Mouse (Mus musculus) neural tube, embryonic 13.5 days (tissue): ENCODE data around the gene Serpinh1. TPM values are rescaled to one million over a fixed set of nuclear protein-coding genes. Genes with fewer than 3 reads are reported as not detected.

ENCODE experiments used
- ATAC-seq: fragments of 200-750 bp; cut with Nextera tagmentation; 2 replicates; pipeline ENCODE4 v1.8.0; 2017; ENCODE audit warnings: low read depth, mild to moderate bottlenecking, moderate TSS enrichment, moderate library complexity
- H3K27ac ChIP-seq: fragments of 300-500 bp; sonication (generic); replicated peaks from 2 replicates; pipeline ENCODE4 v1.5.1; 2015; ENCODE audit warnings: moderate library complexity, mild to moderate bottlenecking, inconsistent platforms
- H3K27me3 ChIP-seq: fragments of 300-500 bp; sonication (generic); 2 replicates; pipeline ENCODE4 v1.6.1; 2015; ENCODE audit warnings: mild to moderate bottlenecking, inconsistent platforms
- H3K36me3 ChIP-seq: fragments of 300-500 bp; sonication (generic); 2 replicates; pipeline ENCODE4 v1.6.1; 2015; ENCODE audit warnings: mild to moderate bottlenecking, inconsistent platforms
- H3K4me1 ChIP-seq: fragments of 300-500 bp; sonication (generic); replicated peaks from 2 replicates; pipeline ENCODE4 v1.6.1; 2015; ENCODE audit warnings: inconsistent platforms
- H3K4me2 ChIP-seq: fragments of 300-500 bp; sonication (generic); 2 replicates; pipeline ENCODE4 v1.6.1; 2015; ENCODE audit warnings: inconsistent platforms, mild to moderate bottlenecking, moderate library complexity
- H3K4me3 ChIP-seq: fragments of 300-500 bp; sonication (generic); 2 replicates; pipeline ENCODE4 v1.5.1; 2015; ENCODE audit warnings: mild to moderate bottlenecking, inconsistent platforms
- H3K9ac ChIP-seq: fragments of 300-500 bp; sonication (generic); 2 replicates; pipeline ENCODE4 v1.6.1; 2015; ENCODE audit warnings: moderate library complexity, mild to moderate bottlenecking, inconsistent platforms
- H3K9me3 ChIP-seq: fragments of 300-500 bp; sonication (generic); 2 replicates; pipeline ENCODE4 v1.6.1; 2016; ENCODE audit warnings: inconsistent platforms
- WGBS: fragments of 180-500 bp; shearing (Covaris S2); methylation state at CpG from one replicate; pipeline ENCODE4 v1.1.7; 2015; 5-methylcytosine and 5-hydroxymethylcytosine counted together
- polyA plus RNA-seq: library from polyadenylated mRNA; unstranded; fragments of >200 nt; fragmentation: Nextera tagmentation; extraction: Ambion mirVana; gene quantifications from 2 replicates; pipeline ENCODE4 v1.2.1, GENCODE M21; 2015

The Serpinh1 gene
- polyA plus RNA-seq, 1 experiment from 2014 or later: 462 TPM

- Histone ChIP-seq H3K4me2 (no peak overlapping the region), H3K4me3 (no peak overlapping the region), H3K27me3 (no peaks in the 10 kb centered on the region), H3K27ac (0 out of 2 replicates have a peak overlapping the region, but pooled peaks have one; percentile 38), H3K9me3 (no peaks in the 10 kb centered on the region), H3K9ac (no peak overlapping the region), H3K36me3 (peaks cover 47% of the 10 kb centered on the region), H3K4me1 (peaks cover 76% of the 10 kb centered on the region)
- 37% methylated on average over 7 of the region's 7 CpGs for WGBS
- ATAC-seq: no peak
Measured at GRCm38 (mm10) chr7:99317475-99317874, 35.6 kb downstream of the Serpinh1 start.

- Histone ChIP-seq H3K36me3 (peaks cover 38% of the 10 kb centered on the region), H3K9ac (no peak overlapping the region), H3K27ac (peak overlapping the region; percentile 38; the same call in 1 of the 2 replicates), H3K4me1 (peaks cover 89% of the 10 kb centered on the region), H3K4me3 (no peak overlapping the region), H3K9me3 (no peaks in the 10 kb centered on the region), H3K4me2 (no peak overlapping the region), H3K27me3 (no peaks in the 10 kb centered on the region)
- no peak for ATAC-seq
- WGBS: 64% methylated on average over 7 of the region's 7 CpGs
Measured at GRCm38 (mm10) chr7:99316207-99316606, 36.8 kb downstream of the Serpinh1 start.

GRCm38 (mm10) chr7:99314565-99314964 is 38.5 kb downstream of the Serpinh1 start:
- Histone ChIP-seq H3K36me3 (peaks cover 36% of the 10 kb centered on the region), H3K27ac (no peak overlapping the region), H3K4me1 (peaks cover 82% of the 10 kb centered on the region), H3K9ac (no peak overlapping the region), H3K4me3 (no peak overlapping the region), H3K27me3 (no peaks in the 10 kb centered on the region), H3K4me2 (no peak overlapping the region), H3K9me3 (no peaks in the 10 kb centered on the region)
- 84% methylated on average over 4 of the region's 4 CpGs for WGBS
- no peak for ATAC-seq

- peaks cover 79% of the 10 kb centered on the region for H3K4me1 ChIP-seq
- peak overlapping the region; percentile 61; the same call in 1 of the 2 replicates for H3K9ac ChIP-seq
- no peak overlapping the region for H3K4me3 ChIP-seq
- ATAC-seq: peak; percentile 54
- H3K36me3 ChIP-seq: peaks cover 28% of the 10 kb centered on the region
- peak overlapping the region; percentile 34; the same call in 1 of the 2 replicates for H3K4me2 ChIP-seq
- H3K27me3 ChIP-seq: no peaks in the 10 kb centered on the region
- no peaks in the 10 kb centered on the region for H3K9me3 ChIP-seq
- WGBS: 45% methylated on average over 8 of the region's 8 CpGs
- H3K27ac ChIP-seq: peak overlapping the region; percentile 91
Measured at GRCm38 (mm10) chr7:99313253-99313652, 39.8 kb downstream of the Serpinh1 start.

- peaks cover 22% of the 10 kb centered on the region for H3K36me3 ChIP-seq
- H3K27me3 ChIP-seq: no peaks in the 10 kb centered on the region
- peak overlapping the region; percentile 91 for H3K27ac ChIP-seq
- ATAC-seq: peak; percentile 68
- H3K9me3 ChIP-seq: no peaks in the 10 kb centered on the region
- no peak overlapping the region for H3K4me3 ChIP-seq
- 16% methylated on average over 8 of the region's 8 CpGs for WGBS
- peaks cover 83% of the 10 kb centered on the region for H3K4me1 ChIP-seq
- peak overlapping the region; percentile 34 for H3K4me2 ChIP-seq
- H3K9ac ChIP-seq: peak overlapping the region; percentile 61
Measured at GRCm38 (mm10) chr7:99312671-99313143, 40.3 kb downstream of the Serpinh1 start.

GRCm38 (mm10) chr7:99312058-99312457 is 41.0 kb downstream of the Serpinh1 start:
- peak overlapping the region; percentile 34 for H3K4me2 ChIP-seq
- H3K4me1 ChIP-seq: peaks cover 81% of the 10 kb centered on the region
- peak overlapping the region; percentile 91 for H3K27ac ChIP-seq
- no peaks in the 10 kb centered on the region for H3K9me3 ChIP-seq
- no peaks in the 10 kb centered on the region for H3K27me3 ChIP-seq
- H3K4me3 ChIP-seq: no peak overlapping the region
- peaks cover 17% of the 10 kb centered on the region for H3K36me3 ChIP-seq
- peak overlapping the region; percentile 61 for H3K9ac ChIP-seq
- 53% methylated on average over 4 of the region's 4 CpGs for WGBS
- peak; percentile 48 for ATAC-seq

- 37% methylated on average over 7 of the region's 7 CpGs for WGBS
- no peaks in the 10 kb centered on the region for H3K27me3 ChIP-seq
- H3K9me3 ChIP-seq: no peaks in the 10 kb centered on the region
- peak overlapping the region; percentile 91 for H3K27ac ChIP-seq
- no peak overlapping the region for H3K4me2 ChIP-seq
- H3K9ac ChIP-seq: peak overlapping the region; percentile 61
- H3K4me3 ChIP-seq: no peak overlapping the region
- peaks cover 10% of the 10 kb centered on the region for H3K36me3 ChIP-seq
- peaks cover 81% of the 10 kb centered on the region for H3K4me1 ChIP-seq
- ATAC-seq: no peak
Measured at GRCm38 (mm10) chr7:99311433-99311832, 41.6 kb downstream of the Serpinh1 start.

- Histone ChIP-seq H3K4me3 (no peak overlapping the region), H3K27ac (peak overlapping the region; percentile 49; the same call in 1 of the 2 replicates), H3K9me3 (no peaks in the 10 kb centered on the region), H3K4me2 (no peak overlapping the region), H3K9ac (no peak overlapping the region), H3K27me3 (no peaks in the 10 kb centered on the region), H3K4me1 (peaks cover 84% of the 10 kb centered on the region), H3K36me3 (no peaks in the 10 kb centered on the region)
- no peak for ATAC-seq
- 18% methylated on average over 3 of the region's 3 CpGs for WGBS
Measured at GRCm38 (mm10) chr7:99306640-99307039, 46.4 kb downstream of the Serpinh1 start.

GRCm38 (mm10) chr7:99305688-99306087 is 47.4 kb downstream of the Serpinh1 start:
- H3K27me3 ChIP-seq: no peaks in the 10 kb centered on the region
- ATAC-seq: no peak
- H3K9ac ChIP-seq: no peak overlapping the region
- H3K9me3 ChIP-seq: no peaks in the 10 kb centered on the region
- no peak overlapping the region for H3K4me3 ChIP-seq
- H3K27ac ChIP-seq: peak overlapping the region; percentile 87
- H3K36me3 ChIP-seq: no peaks in the 10 kb centered on the region
- no peak overlapping the region for H3K4me2 ChIP-seq
- 95% methylated on average over 4 of the region's 4 CpGs for WGBS
- peaks cover 84% of the 10 kb centered on the region for H3K4me1 ChIP-seq

GRCm38 (mm10) chr7:99304949-99305372 is 48.1 kb downstream of the Serpinh1 start:
- Histone ChIP-seq H3K9me3 (no peaks in the 10 kb centered on the region), H3K4me2 (no peak overlapping the region), H3K9ac (peak overlapping the region; percentile 38; the same call in 1 of the 2 replicates), H3K36me3 (no peaks in the 10 kb centered on the region), H3K4me1 (peaks cover 89% of the 10 kb centered on the region), H3K27ac (peak overlapping the region; percentile 87), H3K27me3 (no peaks in the 10 kb centered on the region), H3K4me3 (no peak overlapping the region)
- 30% methylated on average over 5 of the region's 5 CpGs for WGBS
- peak; percentile 58 for ATAC-seq

- WGBS: 20% methylated on average over 6 of the region's 6 CpGs
- Histone ChIP-seq H3K4me1 (peaks cover 83% of the 10 kb centered on the region), H3K4me3 (no peak overlapping the region), H3K27me3 (no peaks in the 10 kb centered on the region), H3K4me2 (no peak overlapping the region), H3K9ac (peak overlapping the region; percentile 26; the same call in 1 of the 2 replicates), H3K9me3 (no peaks in the 10 kb centered on the region), H3K27ac (peak overlapping the region; percentile 87), H3K36me3 (no peaks in the 10 kb centered on the region)
- 0 out of 2 replicates have a peak, but pooled peaks have one; percentile 33 for ATAC-seq
Measured at GRCm38 (mm10) chr7:99304029-99304428, 49.0 kb downstream of the Serpinh1 start.

GRCm38 (mm10) chr7:99300650-99301175 is 52.3 kb downstream of the Serpinh1 start:
- H3K4me3 ChIP-seq: no peak overlapping the region
- 10% methylated on average over 3 of the region's 3 CpGs for WGBS
- H3K4me2 ChIP-seq: no peak overlapping the region
- ATAC-seq: no peak
- peak overlapping the region; percentile 47 for H3K27ac ChIP-seq
- H3K4me1 ChIP-seq: peaks cover 58% of the 10 kb centered on the region
- H3K27me3 ChIP-seq: no peaks in the 10 kb centered on the region
- no peak overlapping the region for H3K9ac ChIP-seq
- no peaks in the 10 kb centered on the region for H3K36me3 ChIP-seq
- no peaks in the 10 kb centered on the region for H3K9me3 ChIP-seq
